Mouse (Mus musculus) stomach, postnatal 0 days (tissue): ENCODE data around the gene Srsf3.

ENCODE experiments used
- CTCF ChIP-seq: IDR thresholded peaks from 2 replicates; pipeline ENCODE4 v1.5.1; 2016; ENCODE audit warnings: antibody characterized with exemption, low read depth, mild to moderate bottlenecking, moderate library complexity
- EP300 ChIP-seq: optimal IDR thresholded peaks from 2 replicates; pipeline ENCODE3; 2016; ENCODE audit warnings: antibody characterized with exemption

- TF ChIP-seq EP300 (no peak), CTCF (no peak)
Observed at GRCm38 (mm10) chr17:29008326-29008650, 24.1 kb upstream of the Srsf3 start.
